Mouse (Mus musculus): ENCODE measurements around the gene Baiap3.

GRCm38 (mm10) chr17:25202401-25202800 lies 53.8 kb downstream of the Baiap3 start:
- TF ChIP-seq POLR2A (IDR thresholded peaks at IDR 0.05; ENCODE audit: extremely low read depth, insufficient read depth, low read length) (no peak), CTCF (IDR thresholded peaks at IDR 0.05; ENCODE audit: low read depth, low read length) (no peak)

All from liver, adult 2 months (tissue).